Mouse (Mus musculus) central nervous system, embryonic 18 days (tissue): ENCODE measurements around the gene Tab3. TPM values are rescaled to one million over a fixed set of nuclear protein-coding genes. Genes with fewer than 3 reads are reported as not detected.

Experiments
- polyA plus RNA-seq: library from polyadenylated mRNA; depleted of rRNA; stranded (reverse); fragments of >200 nt; gene quantifications from 2 replicates; pipeline ENCODE4 v1.2.3, GENCODE M21; 2012; rRNA removed

The Tab3 gene
- polyA plus RNA-seq: 14.4 and 14.5 TPM in 2 replicates

DNA sequence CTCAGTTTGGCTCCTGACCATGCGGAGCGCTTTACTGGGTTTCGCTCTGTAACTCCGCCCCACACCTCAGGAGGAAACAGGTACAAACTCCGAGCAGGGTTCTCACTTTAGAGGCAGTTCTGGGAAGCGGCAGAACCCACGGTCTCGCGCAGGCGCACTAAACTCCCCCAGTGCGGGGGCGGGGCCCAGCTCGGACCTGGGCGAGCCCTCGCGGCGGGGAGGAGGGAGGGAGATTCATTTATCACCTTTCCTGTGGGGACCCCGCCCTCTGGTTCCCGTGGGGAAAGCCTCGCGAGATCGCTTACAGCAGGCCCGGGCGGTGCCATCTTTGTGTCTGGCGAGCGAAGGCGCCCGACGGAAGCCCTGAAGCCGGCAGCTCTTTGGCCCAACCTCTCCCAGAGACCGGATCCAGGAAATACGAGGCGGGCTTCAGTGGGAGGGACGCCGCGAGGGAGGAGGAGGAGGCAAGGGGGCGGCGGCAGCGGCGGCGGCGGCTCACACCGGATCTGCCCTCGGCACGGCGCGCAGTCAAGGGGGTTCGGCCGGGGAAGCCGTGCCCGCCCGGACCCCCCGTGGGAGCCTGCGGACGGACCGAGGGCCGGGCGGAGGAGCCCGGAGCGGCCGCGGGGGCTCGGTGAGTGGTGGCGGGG, at the start of gene Tab3:
Gene Tab3 (plus strand): TSS at position 491 of the 650 bp plus-strand sequence.

Other genes with a start within 250 kb of the Tab3 start
- gene Gk, start 202.8 kb downstream of the Tab3 start, polyA plus RNA-seq: 7.5 and 9.2 TPM in 2 replicates